Mouse (Mus musculus) 416B (cell line): ENCODE results near the gene Hsd17b1.
A peak's percentile ranks its signal among the peaks of the same experiment; 100 is the strongest.

ENCODE experiments used
- DNase-seq: peaks from one replicate; pipeline ENCODE4 v3.0.0; 2011; ENCODE audit warnings: low read depth

The Hsd17b1 gene

GRCm38 (mm10) chr11:101061049-101061448, 17.2 kb upstream of the Hsd17b1 start:
- no peak for DNase-seq

- DNase-seq: no peak
Measured at GRCm38 (mm10) chr11:101062165-101062884, 15.9 kb upstream of the Hsd17b1 start.

GRCm38 (mm10) chr11:101062971-101063675, 15.1 kb upstream of the Hsd17b1 start:
- DNase-seq: no peak

- DNase-seq: peak; percentile 97
Measured at GRCm38 (mm10) chr11:101063676-101064327, 14.4 kb upstream of the Hsd17b1 start.

- DNase-seq: no peak
Measured at GRCm38 (mm10) chr11:101064462-101064861, 13.7 kb upstream of the Hsd17b1 start.

GRCm38 (mm10) chr11:101065002-101065401, 13.2 kb upstream of the Hsd17b1 start:
- no peak for DNase-seq

- DNase-seq: peak; percentile 80
Measured at GRCm38 (mm10) chr11:101066549-101067412, 11.4 kb upstream of the Hsd17b1 start.

- DNase-seq: peak; percentile 97
Measured at GRCm38 (mm10) chr11:101069391-101070188, 8.6 kb upstream of the Hsd17b1 start, which contains the start of gene Naglu. Naglu (plus strand) TSS chr11:101070012.

- no peak for DNase-seq
Measured at GRCm38 (mm10) chr11:101070189-101070527, 8.1 kb upstream of the Hsd17b1 start.

- DNase-seq: no peak
Measured at GRCm38 (mm10) chr11:101070987-101071386, 7.2 kb upstream of the Hsd17b1 start.

- DNase-seq: no peak
Measured at GRCm38 (mm10) chr11:101071810-101072428, 6.3 kb upstream of the Hsd17b1 start.

- no peak for DNase-seq
Measured at GRCm38 (mm10) chr11:101079746-101080145, 1.5 kb downstream of the Hsd17b1 start.

GRCm38 (mm10) chr11:101080421-101080820, 2.2 kb downstream of the Hsd17b1 start:
- DNase-seq: no peak

GRCm38 (mm10) chr11:101081659-101082058, 3.4 kb downstream of the Hsd17b1 start:
- DNase-seq: no peak

- peak; percentile 95 for DNase-seq
Measured at GRCm38 (mm10) chr11:101082208-101083082, 4.2 kb downstream of the Hsd17b1 start, which contains the start of gene Coasy. Coasy (plus strand) TSS chr11:101082565.

GRCm38 (mm10) chr11:101083083-101083697, 5.0 kb downstream of the Hsd17b1 start:
- DNase-seq: peak; percentile 66

GRCm38 (mm10) chr11:101084246-101084645, 6.0 kb downstream of the Hsd17b1 start:
- no peak for DNase-seq

- no peak for DNase-seq
Measured at GRCm38 (mm10) chr11:101084811-101085210, 6.6 kb downstream of the Hsd17b1 start.
